Mouse (Mus musculus) A20 (cell line): ENCODE data around the gene Ppp1r13b.

ENCODE experiments used
- DNase-seq: peaks from one replicate; pipeline ENCODE4 v3.0.0-alpha.2; 2011; ENCODE audit warnings: low read depth, low spot score

Gene Ppp1r13b

GRCm38 (mm10) chr12:111827556-111827955 lies 80.4 kb downstream of the Ppp1r13b start:
- no peak for DNase-seq

DNA sequence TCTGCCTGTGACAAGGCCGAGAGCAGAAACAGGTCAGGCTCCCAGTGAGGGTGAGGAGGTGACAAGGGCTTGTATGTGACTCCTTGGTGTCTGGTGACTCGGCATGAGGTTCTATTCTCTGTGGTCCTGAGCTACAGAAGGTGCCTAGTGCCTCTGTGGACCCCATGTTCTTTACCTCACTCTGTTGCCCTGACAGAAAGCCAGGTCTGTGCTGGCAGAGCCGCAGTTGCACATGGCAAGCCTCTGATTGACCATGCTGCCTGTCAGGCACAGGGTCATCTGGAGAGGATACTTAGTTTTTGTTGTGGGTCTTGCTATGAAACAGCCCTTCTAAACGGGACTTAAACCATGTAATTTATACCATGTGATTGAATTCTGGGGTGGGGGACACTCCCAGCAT lies 86.0 kb downstream of the Ppp1r13b start:
- no peak for DNase-seq

GRCm38 (mm10) chr12:111820708-111821107 lies 87.2 kb downstream of the Ppp1r13b start:
- DNase-seq = no peak

DNA sequence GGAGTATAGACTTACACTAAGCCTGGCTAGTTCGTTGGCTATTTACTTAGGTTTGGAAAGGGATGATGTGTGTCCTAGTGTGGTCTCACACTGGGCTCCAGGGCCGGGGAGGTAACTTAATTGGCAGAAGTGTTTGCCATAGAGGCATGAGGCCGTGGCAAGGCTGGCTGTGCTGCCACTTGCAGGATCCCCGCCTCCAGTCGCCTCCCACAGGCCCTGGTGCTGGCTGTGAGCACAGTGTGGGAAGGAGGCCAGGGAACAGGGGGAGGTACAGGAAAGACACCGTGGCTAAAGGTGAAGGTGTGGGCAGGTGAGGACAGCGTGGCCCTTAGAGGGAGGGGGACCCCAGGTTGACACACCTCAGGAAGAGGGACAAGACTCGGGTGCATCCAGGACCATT lies 88.0 kb downstream of the Ppp1r13b start:
- DNase-seq = no peak

- no peak for DNase-seq
Measured at GRCm38 (mm10) chr12:111817991-111818390, 89.9 kb downstream of the Ppp1r13b start.

DNA sequence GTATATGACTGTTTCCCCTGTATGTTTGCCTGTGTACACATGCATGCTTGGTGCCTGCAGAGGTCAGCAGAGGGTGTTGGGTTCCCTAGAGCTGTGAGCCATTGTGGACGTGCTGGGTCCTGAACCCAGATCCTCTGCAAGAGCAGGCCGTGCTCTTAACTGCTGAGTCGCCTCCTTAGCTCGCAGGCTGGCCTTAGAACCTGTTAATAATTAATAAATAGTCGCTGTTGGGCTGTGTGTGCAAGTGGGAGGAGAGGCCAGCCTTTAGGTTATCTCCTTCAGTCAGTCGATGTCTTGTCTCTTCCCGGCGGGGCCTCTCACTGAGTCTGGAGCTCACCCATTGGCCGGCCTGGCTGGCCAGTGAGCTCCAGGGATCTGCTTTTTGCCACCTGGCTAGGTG lies 90.9 kb downstream of the Ppp1r13b start:
- DNase-seq = peak; percentile 27

GRCm38 (mm10) chr12:111816528-111816927 lies 91.4 kb downstream of the Ppp1r13b start:
- DNase-seq = no peak

DNA sequence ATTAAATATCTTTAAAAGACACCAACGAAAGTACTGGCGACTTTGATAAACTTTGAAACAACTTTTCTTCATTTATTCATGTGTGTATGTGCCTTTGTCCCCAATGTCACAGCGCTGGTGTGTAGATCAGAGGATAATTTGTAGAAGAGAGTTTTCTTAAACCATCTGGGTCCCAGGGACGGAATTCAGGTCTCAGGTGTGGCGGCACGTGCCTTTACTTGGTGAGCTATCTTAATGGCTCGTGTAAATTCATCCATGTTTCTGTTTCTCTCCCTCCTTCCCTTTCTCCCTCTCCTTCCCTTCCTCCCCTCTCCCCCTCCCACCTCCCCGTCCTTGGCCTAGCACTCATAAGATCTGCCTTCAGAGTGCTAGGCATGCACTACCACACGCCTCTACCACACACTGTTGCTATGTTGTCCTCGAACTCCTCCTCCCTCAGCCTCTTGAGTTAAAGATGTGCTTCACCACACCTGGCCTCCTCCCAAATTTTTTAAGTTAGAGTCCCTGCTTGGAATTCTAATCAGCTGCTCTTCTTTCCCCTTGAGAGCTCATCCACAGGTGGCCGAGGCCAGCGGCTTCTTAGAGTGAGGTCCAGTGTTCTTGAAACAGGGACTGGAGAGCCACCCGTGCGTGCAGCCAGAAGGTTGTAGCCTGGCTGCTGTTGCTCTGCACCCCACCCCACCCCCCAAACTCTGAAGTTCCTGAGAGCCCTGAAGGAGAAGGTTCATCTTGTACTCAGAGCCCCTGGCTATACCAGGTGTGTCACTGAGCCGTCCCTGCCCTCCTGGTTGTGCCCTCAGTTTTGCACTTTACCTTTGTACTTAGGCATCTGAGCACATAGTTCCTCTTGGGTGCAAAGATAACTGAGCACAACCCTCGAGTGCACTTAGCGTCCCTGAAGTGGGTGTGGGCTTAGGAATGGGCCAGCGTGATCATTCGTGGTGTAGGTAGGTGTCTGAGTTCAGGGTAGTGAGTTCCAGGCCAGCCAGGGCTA lies 92.8 kb downstream of the Ppp1r13b start:
- DNase-seq = peak; percentile 47

GRCm38 (mm10) chr12:111813766-111814617 lies 93.9 kb downstream of the Ppp1r13b start, which contains the start of the genes Xrcc3 and Zfyve21:
Xrcc3 (minus strand) TSS chr12:111813873.
Zfyve21 (plus strand) TSS chr12:111814170.
- peak; percentile 99 for DNase-seq

DNA sequence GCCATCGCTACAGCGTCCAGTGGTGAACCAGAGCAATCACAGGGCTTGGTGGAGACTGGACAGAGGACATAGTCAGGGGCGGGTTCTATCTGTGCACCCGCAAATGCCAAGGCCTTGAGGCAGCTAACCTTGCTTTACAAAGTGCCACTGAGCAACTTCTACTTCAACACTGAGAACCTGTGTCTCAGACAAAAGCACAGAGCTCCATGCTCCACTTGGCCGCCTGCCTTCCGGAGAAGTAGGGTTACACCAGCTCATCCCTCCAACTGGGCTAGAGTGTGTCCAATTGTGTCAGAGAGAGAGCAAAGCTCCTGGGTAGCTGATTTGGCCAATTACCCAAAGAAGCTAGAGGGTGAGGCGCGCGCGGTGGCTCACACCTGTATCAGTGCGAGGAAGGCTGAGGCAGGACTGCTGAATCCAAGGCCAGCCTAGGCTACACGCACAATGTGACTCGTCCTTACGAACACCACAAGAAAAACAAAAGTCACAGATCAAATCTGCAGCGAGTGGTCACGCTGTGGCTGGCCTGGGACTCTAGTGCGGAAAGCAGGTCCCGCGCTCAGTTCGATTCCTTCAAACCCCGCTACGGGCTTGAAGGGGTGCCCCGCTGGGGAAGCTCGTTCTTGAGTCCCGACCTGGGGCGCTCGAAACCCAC lies 94.7 kb downstream of the Ppp1r13b start:
- DNase-seq = no peak

DNA sequence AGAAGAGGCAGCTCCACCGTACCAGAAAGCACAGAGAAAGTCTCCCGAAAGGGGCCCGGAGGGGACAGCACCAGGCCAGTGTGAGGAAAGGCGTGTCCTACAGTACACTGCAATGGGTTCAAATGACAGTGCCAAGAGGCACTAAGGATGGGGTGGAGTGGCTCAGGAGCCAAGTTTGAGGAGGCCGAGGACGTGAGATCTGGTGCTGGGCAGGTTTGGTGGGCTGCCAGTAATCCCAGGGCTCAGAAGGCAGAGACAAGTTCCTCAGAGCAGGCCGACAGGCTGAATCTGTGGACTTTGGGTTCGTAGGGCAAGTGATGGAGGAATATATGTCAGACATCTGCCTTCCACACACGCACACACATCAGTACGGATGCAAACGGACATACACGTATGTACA lies 95.3 kb downstream of the Ppp1r13b start:
- DNase-seq = no peak

DNA sequence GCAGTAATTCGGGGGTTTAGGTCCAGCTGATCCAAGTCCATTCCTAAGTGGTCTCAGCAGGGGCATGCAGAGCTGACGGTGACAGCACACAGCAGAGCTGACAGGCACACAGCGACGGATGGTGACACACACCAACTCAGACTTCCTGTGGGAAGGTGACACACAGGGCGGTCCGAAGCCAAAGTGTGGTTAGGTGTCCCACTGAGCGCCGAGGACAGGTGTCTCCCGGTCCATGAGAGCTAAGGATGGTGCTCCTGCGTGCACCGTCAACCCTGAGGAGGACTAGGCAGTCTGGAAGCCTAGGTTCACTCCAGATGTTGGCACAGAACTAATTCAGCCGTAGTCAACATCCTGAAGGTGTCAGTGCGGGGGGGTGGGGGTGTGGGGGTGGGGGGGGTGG lies 95.8 kb downstream of the Ppp1r13b start:
- DNase-seq = no peak

DNA sequence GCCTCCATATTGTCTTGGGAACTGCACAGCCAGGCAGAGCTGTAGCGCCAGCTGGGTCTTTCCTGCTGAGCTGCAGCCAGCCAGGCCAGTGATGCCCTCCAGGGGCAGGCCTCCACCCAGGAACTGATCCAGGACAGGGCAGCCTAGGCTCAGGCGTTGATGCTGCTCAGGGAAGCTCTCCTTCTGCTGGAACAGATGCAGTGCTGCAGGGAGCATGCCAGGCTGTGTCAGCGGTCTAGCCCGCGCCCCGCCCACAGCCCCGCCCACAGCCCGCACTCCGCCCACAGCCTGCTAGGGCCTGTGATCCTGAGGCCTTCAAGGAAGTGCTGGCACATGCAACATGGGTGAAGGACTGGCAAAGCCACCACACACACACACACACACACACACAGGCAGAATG lies 98.1 kb downstream of the Ppp1r13b start:
- DNase-seq = peak; percentile 67

GRCm38 (mm10) chr12:111808775-111809174 lies 99.1 kb downstream of the Ppp1r13b start:
- no peak for DNase-seq

GRCm38 (mm10) chr12:111803538-111803937 lies 104.4 kb downstream of the Ppp1r13b start:
- DNase-seq = no peak

DNA sequence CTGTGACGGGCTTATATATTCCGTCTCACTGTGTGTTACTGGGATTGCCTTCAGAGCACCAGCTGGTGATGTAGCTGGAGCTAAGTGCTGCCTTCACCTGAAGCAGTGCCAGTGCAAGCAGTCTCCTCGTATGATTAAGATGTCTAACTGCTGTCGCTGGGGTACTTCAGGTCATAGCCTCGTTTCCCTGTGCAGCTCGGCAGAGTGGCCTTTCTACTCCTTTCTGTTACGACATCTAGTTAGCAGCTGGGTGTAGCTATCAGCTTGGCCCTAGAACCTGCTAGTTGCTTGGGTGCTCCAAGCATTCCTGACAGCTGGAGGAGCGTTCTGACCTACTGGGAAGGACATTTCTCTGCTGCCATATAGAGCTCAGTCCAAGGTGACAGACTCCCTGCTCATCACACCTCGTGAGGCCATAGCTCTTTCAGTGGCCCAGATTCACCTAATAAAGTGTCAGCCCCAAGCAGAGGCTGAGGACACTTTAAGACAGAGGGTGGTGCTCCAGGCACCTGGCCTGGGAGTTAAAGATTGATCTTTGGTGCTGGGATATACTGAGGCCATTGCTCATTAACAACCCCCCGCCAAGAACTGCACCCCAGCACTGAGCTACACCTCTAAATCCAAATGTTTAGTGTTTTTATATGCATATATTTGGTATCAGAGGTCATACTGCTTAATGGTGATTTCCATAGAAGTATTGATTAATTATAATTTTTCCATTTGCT lies 107.3 kb downstream of the Ppp1r13b start:
- no peak for DNase-seq

DNA sequence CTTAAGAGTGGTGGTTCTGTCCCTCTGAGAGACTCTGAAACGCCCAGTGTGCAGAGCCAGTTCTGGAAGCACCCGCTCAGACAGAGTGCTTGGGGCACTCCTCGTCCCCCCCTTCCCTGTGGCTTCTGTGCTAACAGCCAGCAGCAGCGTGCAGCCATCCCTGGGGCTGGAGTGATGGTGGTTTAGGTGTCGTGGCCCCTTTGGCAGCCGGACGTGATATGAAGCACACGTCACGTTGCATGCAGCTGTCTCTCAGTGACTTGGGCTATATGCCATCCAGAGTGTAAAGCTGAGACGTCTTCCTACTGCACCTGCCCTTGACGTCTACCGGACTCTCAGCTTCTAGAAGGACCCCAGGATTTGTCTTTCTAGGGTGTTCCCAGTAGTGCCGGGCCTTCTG lies 109.4 kb downstream of the Ppp1r13b start:
- no peak for DNase-seq

DNA sequence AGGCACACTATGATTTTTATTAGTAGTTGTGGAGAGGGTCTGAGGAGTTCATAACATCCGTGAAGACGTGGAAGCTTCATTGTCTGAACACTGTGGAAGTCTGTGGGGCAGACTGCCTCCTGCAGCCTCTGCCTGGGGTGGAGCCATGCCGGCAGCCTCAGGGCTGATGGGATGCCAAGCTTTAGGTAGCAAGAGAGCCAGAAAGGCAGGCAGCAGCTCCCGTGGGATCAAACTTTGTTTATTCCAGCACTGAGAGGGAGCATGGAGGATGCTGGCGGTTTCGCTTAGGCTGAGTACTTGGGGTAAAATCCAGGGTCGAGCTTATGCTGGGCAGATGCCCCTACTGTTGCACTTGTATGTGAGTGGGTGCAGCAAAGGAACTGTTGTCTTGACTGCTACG lies 110.7 kb downstream of the Ppp1r13b start:
- no peak for DNase-seq

GRCm38 (mm10) chr12:111795180-111795895 lies 112.6 kb downstream of the Ppp1r13b start:
- DNase-seq = no peak

GRCm38 (mm10) chr12:111794526-111795179 lies 113.3 kb downstream of the Ppp1r13b start:
- no peak for DNase-seq
